Mouse (Mus musculus): ENCODE data around the gene Kmo.

The Kmo gene

GRCm38 (mm10) chr1:175619814-175620431 is at the start of gene Kmo:
TSS of gene Kmo (plus strand) at chr1:175620381.
- no peak for DNase-seq (ENCODE audit: low read depth)

- no peak for DNase-seq (ENCODE audit: low read depth)
Observed at GRCm38 (mm10) chr1:175574129-175574528, 46.1 kb upstream of the Kmo start.

GRCm38 (mm10) chr1:175578425-175579096 is 41.6 kb upstream of the Kmo start:
- no peak for DNase-seq (ENCODE audit: low read depth)

- no peak for DNase-seq (ENCODE audit: low read depth)
Observed at GRCm38 (mm10) chr1:175579598-175580235, 40.5 kb upstream of the Kmo start.

- no peak for DNase-seq (ENCODE audit: low read depth)
Observed at GRCm38 (mm10) chr1:175580346-175580745, 39.8 kb upstream of the Kmo start.

GRCm38 (mm10) chr1:175582799-175583198 is 37.4 kb upstream of the Kmo start:
- DNase-seq (ENCODE audit: low read depth) = no peak

- no peak for DNase-seq (ENCODE audit: low read depth)
Observed at GRCm38 (mm10) chr1:175585267-175585666, 34.9 kb upstream of the Kmo start.

GRCm38 (mm10) chr1:175586656-175587055 is 33.5 kb upstream of the Kmo start:
- DNase-seq (ENCODE audit: low read depth) = no peak

- no peak for DNase-seq (ENCODE audit: low read depth)
Observed at GRCm38 (mm10) chr1:175592832-175593231, 27.3 kb upstream of the Kmo start.

- DNase-seq (ENCODE audit: low read depth) = no peak
Observed at GRCm38 (mm10) chr1:175602231-175602630, 17.9 kb upstream of the Kmo start.

GRCm38 (mm10) chr1:175603390-175603789 is 16.8 kb upstream of the Kmo start:
- no peak for DNase-seq (ENCODE audit: low read depth)

- DNase-seq (ENCODE audit: low read depth) = no peak
Observed at GRCm38 (mm10) chr1:175607308-175607707, 12.9 kb upstream of the Kmo start.

GRCm38 (mm10) chr1:175607838-175608585 is 12.2 kb upstream of the Kmo start:
- DNase-seq (ENCODE audit: low read depth) = no peak

GRCm38 (mm10) chr1:175608708-175609107 is 11.5 kb upstream of the Kmo start:
- no peak for DNase-seq (ENCODE audit: low read depth)

GRCm38 (mm10) chr1:175614992-175615391 is 5.2 kb upstream of the Kmo start:
- no peak for DNase-seq (ENCODE audit: low read depth)

- no peak for DNase-seq (ENCODE audit: low read depth)
Observed at GRCm38 (mm10) chr1:175623656-175624055, 3.5 kb downstream of the Kmo start.

GRCm38 (mm10) chr1:175625257-175625879 is 5.2 kb downstream of the Kmo start, which contains the start of gene Fh1:
TSS of gene Fh1 (minus strand) at chr1:175625635.
- peak; percentile 92 for DNase-seq (ENCODE audit: low read depth)

GRCm38 (mm10) chr1:175625990-175626692 is 6.0 kb downstream of the Kmo start:
- no peak for DNase-seq (ENCODE audit: low read depth)

- DNase-seq (ENCODE audit: low read depth) = no peak
Observed at GRCm38 (mm10) chr1:175629248-175629647, 9.1 kb downstream of the Kmo start.

GRCm38 (mm10) chr1:175630345-175630744 is 10.2 kb downstream of the Kmo start:
- no peak for DNase-seq (ENCODE audit: low read depth)

- no peak for DNase-seq (ENCODE audit: low read depth)
Observed at GRCm38 (mm10) chr1:175631080-175631479, 10.9 kb downstream of the Kmo start.

Data from c-Kit-positive CD71-positive TER-119-negative erythroid progenitor cells, embryonic 14.5 days (primary cell).